Mouse (Mus musculus) forebrain, postnatal 0 days (tissue): ENCODE measurements around the gene Rftn1. TPM values are rescaled to one million over a fixed set of nuclear protein-coding genes. Genes with fewer than 3 reads are reported as not detected.
A peak's percentile ranks its signal among the peaks of the same experiment; 100 is the strongest.

Experiments used
- ATAC-seq: fragments of 200-750 bp; cut with Nextera tagmentation; 2 replicates; pipeline ENCODE4 v1.8.0; 2017; ENCODE audit warnings: mild to moderate bottlenecking, moderate library complexity
- DNase-seq: peaks from one replicate; pipeline ENCODE4 v3.0.0-alpha.2; 2015
- H3K27ac ChIP-seq: fragments of 300-500 bp; sonication (generic); 2 replicates; pipeline ENCODE4 v1.5.1; 2014; ENCODE audit warnings: low read depth, mild to moderate bottlenecking, antibody characterized with exemption, low read length, moderate library complexity, mixed read lengths
- H3K27me3 ChIP-seq: fragments of 300-500 bp; sonication (generic); 2 replicates; pipeline ENCODE4 v1.6.1; 2014; ENCODE audit warnings: mild to moderate bottlenecking, low read length, mixed read lengths; ENCODE audit not compliant: insufficient read depth
- H3K36me3 ChIP-seq: fragments of 300-500 bp; sonication (generic); 2 replicates; pipeline ENCODE4 v1.6.1; 2014; ENCODE audit warnings: mild to moderate bottlenecking, moderate library complexity; ENCODE audit not compliant: insufficient read depth
- H3K4me1 ChIP-seq: fragments of 300-500 bp; sonication (generic); 2 replicates; pipeline ENCODE4 v1.6.1; 2014; ENCODE audit warnings: antibody characterized with exemption; ENCODE audit not compliant: insufficient read depth
- H3K4me2 ChIP-seq: fragments of 300-500 bp; sonication (generic); 2 replicates; pipeline ENCODE4 v1.6.1; 2014; ENCODE audit warnings: low read depth, mild to moderate bottlenecking, moderate library complexity
- H3K4me3 ChIP-seq: fragments of 300-500 bp; sonication (generic); 2 replicates; pipeline ENCODE4 v1.5.1; 2014; ENCODE audit warnings: low read depth, low read length, mixed read lengths
- H3K9ac ChIP-seq: fragments of 300-500 bp; sonication (generic); 2 replicates; pipeline ENCODE4 v1.6.1; 2014; ENCODE audit warnings: mild to moderate bottlenecking
- H3K9me3 ChIP-seq: fragments of 300-500 bp; sonication (generic); 2 replicates; pipeline ENCODE4 v1.6.1; 2016; ENCODE audit warnings: low read length
- CTCF ChIP-seq: sonication (generic); IDR thresholded peaks from 2 replicates; pipeline ENCODE4 v1.5.1; 2016; ENCODE audit warnings: antibody characterized with exemption, control low read depth, low read depth
- WGBS: fragments of 180-500 bp; shearing (Covaris S2); extraction: QIAGEN DNeasy Blood & Tissue Kit; methylation state at CpG from one replicate; pipeline ENCODE4 v1.1.7; 2014; 5-methylcytosine and 5-hydroxymethylcytosine counted together
- polyA plus RNA-seq: library from polyadenylated mRNA; unstranded; fragments of >200 nt; fragmentation: Nextera tagmentation; extraction: Ambion mirVana; gene quantifications from 2 replicates; pipeline ENCODE4 v1.2.1, GENCODE M21; 2015
- total RNA-seq: library from RNA; depleted of rRNA; stranded (reverse); fragments of >200 nt; gene quantifications from 2 replicates; pipeline ENCODE4 v1.2.3, GENCODE M21; 2014

Gene Rftn1
- total and polyA plus RNA-seq, 2 experiments from 2014 or later: 27.4 to 58.3 TPM

GRCm38 (mm10) chr17:50104131-50104530 is 86.3 kb downstream of the Rftn1 start:
- 87% methylated on average over 3 of the region's 3 CpGs for WGBS
- no peak for ATAC-seq
- H3K4me1 ChIP-seq: no peaks in the 10 kb centered on the region; the same call in 1 of the 2 replicates

GRCm38 (mm10) chr17:50101416-50101815 is 89.1 kb downstream of the Rftn1 start:
- Histone ChIP-seq H3K27me3 (no peaks in the 10 kb centered on the region), H3K27ac (no peak overlapping the region), H3K36me3 (no peaks in the 10 kb centered on the region), H3K9me3 (no peaks in the 10 kb centered on the region), H3K4me1 (no peaks in the 10 kb centered on the region; the same call in 1 of the 2 replicates), H3K4me2 (no peak overlapping the region), H3K9ac (no peak overlapping the region), H3K4me3 (no peak overlapping the region)
- ATAC-seq (no peak), DNase-seq (no peak)
- no peak for TF ChIP-seq CTCF
- WGBS: 86% methylated on average over 3 of the region's 3 CpGs

More at GRCm38 (mm10) chr17:50104131-50104530, 86.3 kb downstream of the Rftn1 start:
- Histone ChIP-seq H3K36me3 (no peaks in the 10 kb centered on the region), H3K4me3 (no peak overlapping the region), H3K4me2 (no peak overlapping the region), H3K27ac (no peak overlapping the region), H3K9me3 (no peaks in the 10 kb centered on the region), H3K9ac (no peak overlapping the region), H3K27me3 (no peaks in the 10 kb centered on the region)
- no peak for DNase-seq
- no peak for TF ChIP-seq CTCF

GRCm38 (mm10) chr17:50100070-50100469 is 90.4 kb downstream of the Rftn1 start:
- Histone ChIP-seq H3K4me3 (no peak overlapping the region), H3K4me1 (no peaks in the 10 kb centered on the region; the same call in 1 of the 2 replicates), H3K27me3 (no peaks in the 10 kb centered on the region), H3K9me3 (no peaks in the 10 kb centered on the region), H3K4me2 (0 out of 2 replicates have a peak overlapping the region, but pooled peaks have one; percentile 10), H3K9ac (no peak overlapping the region), H3K36me3 (no peaks in the 10 kb centered on the region), H3K27ac (no peak overlapping the region)
- 53% methylated on average over 12 of the region's 12 CpGs for WGBS
- ATAC-seq: peak; percentile 45; the same call in 1 of the 2 replicates
- no peak for TF ChIP-seq CTCF
- no peak for DNase-seq

GRCm38 (mm10) chr17:50099378-50099777 is 91.1 kb downstream of the Rftn1 start:
- Histone ChIP-seq H3K4me2 (no peak overlapping the region), H3K9me3 (no peaks in the 10 kb centered on the region), H3K4me3 (no peak overlapping the region), H3K27me3 (no peaks in the 10 kb centered on the region), H3K9ac (no peak overlapping the region), H3K4me1 (no peaks in the 10 kb centered on the region; the same call in 1 of the 2 replicates), H3K27ac (no peak overlapping the region), H3K36me3 (no peaks in the 10 kb centered on the region)
- ATAC-seq (no peak), DNase-seq (no peak)
- TF ChIP-seq CTCF: no peak
- 53% methylated on average over 8 of the region's 8 CpGs for WGBS

GRCm38 (mm10) chr17:50098297-50098696 is 92.2 kb downstream of the Rftn1 start:
- WGBS: 90% methylated on average over 6 of the region's 6 CpGs
- no peak for TF ChIP-seq CTCF
- no peak for DNase-seq

GRCm38 (mm10) chr17:50097831-50098230 is 92.6 kb downstream of the Rftn1 start:
- TF ChIP-seq CTCF: no peak
- Histone ChIP-seq H3K4me1 (no peaks in the 10 kb centered on the region; the same call in 1 of the 2 replicates), H3K9ac (no peak overlapping the region), H3K4me3 (no peak overlapping the region), H3K36me3 (no peaks in the 10 kb centered on the region), H3K27me3 (no peaks in the 10 kb centered on the region), H3K9me3 (no peaks in the 10 kb centered on the region), H3K4me2 (no peak overlapping the region), H3K27ac (no peak overlapping the region)
- ATAC-seq (no peak), DNase-seq (no peak)
- WGBS: 85% methylated on average over 5 of the region's 5 CpGs

More at GRCm38 (mm10) chr17:50098297-50098696, 92.2 kb downstream of the Rftn1 start:
- H3K9ac ChIP-seq: no peak overlapping the region
- no peaks in the 10 kb centered on the region for H3K27me3 ChIP-seq
- no peak overlapping the region for H3K4me2 ChIP-seq
- H3K27ac ChIP-seq: no peak overlapping the region
- no peaks in the 10 kb centered on the region for H3K36me3 ChIP-seq
- no peak for ATAC-seq
- H3K4me1 ChIP-seq: no peaks in the 10 kb centered on the region; the same call in 1 of the 2 replicates
- H3K9me3 ChIP-seq: no peaks in the 10 kb centered on the region
- H3K4me3 ChIP-seq: no peak overlapping the region

- Histone ChIP-seq H3K4me2 (no peak overlapping the region), H3K27ac (no peak overlapping the region), H3K9ac (no peak overlapping the region), H3K27me3 (no peaks in the 10 kb centered on the region), H3K4me1 (no peaks in the 10 kb centered on the region; the same call in 1 of the 2 replicates), H3K4me3 (no peak overlapping the region), H3K36me3 (no peaks in the 10 kb centered on the region), H3K9me3 (no peaks in the 10 kb centered on the region)
- no peak for ATAC-seq
- no peak for TF ChIP-seq CTCF
- no peak for DNase-seq
- 96% methylated on average over 4 of the region's 4 CpGs for WGBS
These were observed 94.2 kb downstream of the Rftn1 start for GRCm38 (mm10) chr17:50096305-50096704.

GRCm38 (mm10) chr17:50094596-50094995 is 95.9 kb downstream of the Rftn1 start:
- H3K4me2 ChIP-seq: no peak overlapping the region
- H3K9me3 ChIP-seq: no peaks in the 10 kb centered on the region
- H3K36me3 ChIP-seq: no peaks in the 10 kb centered on the region
- ATAC-seq: no peak
- H3K9ac ChIP-seq: no peak overlapping the region
- H3K27me3 ChIP-seq: no peaks in the 10 kb centered on the region
- H3K4me3 ChIP-seq: no peak overlapping the region
- H3K4me1 ChIP-seq: no peaks in the 10 kb centered on the region
- no peak for TF ChIP-seq CTCF
- no peak overlapping the region for H3K27ac ChIP-seq
- DNase-seq: no peak
